Mouse (Mus musculus): ENCODE data around the gene Enpp6. TPM values are rescaled to one million over a fixed set of nuclear protein-coding genes. Genes with fewer than 3 reads are reported as not detected.

The Enpp6 gene
- polyA plus RNA-seq (2012; rRNA removed) (0.49 and 0.92 TPM in 2 replicates), polyA plus RNA-seq (2014; fragmentation: Nextera tagmentation; extraction: Ambion mirVana) (1.3 and 1.7 TPM in 2 replicates)

DNA sequence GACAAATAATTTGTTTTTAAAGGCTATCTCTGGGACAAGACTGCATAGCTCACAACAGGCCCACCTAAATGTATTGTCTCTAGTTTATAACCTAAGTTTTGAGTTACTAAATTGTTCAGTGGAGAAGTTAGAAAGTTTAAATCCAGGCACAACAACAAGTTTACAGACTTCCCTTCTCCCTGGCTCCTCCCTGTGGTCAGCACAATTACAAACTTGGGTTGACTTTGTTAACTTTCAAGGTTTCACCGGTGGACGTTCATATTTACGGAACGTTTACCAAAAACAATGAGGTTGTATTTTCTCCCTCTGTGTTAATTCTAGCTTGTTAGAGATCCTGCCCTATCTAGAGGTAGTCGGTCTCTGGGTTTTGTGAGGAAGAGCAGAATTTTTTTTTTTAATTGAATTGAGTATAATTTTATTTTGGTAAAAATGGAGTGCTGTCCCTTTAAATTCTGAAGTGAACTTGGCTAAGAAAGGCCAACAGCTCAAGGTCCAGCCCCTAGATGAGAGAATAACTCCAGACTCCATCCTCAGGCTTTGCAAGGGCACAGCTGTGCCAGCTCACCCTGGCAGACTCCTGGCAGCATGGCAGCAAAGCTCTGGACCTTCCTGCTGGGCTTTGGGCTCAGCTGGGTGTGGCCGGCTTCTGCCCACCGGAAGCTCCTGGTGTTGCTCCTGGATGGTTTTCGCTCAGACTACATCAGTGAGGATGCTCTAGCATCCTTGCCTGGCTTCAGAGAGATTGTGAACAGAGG lies at the start of gene Enpp6:
TSS of gene Enpp6 (plus strand) at position 502 of the 755 bp plus-strand sequence.
- DNase-seq (ENCODE audit: low spot score) (no peak), ATAC-seq (ENCODE audit: low FRiP score, low read depth) (no peak)
- TF ChIP-seq POLR2A (IDR thresholded peaks at IDR 0.05; ENCODE audit: borderline replicate concordance, extremely low read depth, insufficient read depth, insufficient read length): no peak
- Histone ChIP-seq H3K4me2 (replicated peaks; ENCODE audit: low read depth, low read length, severe bottlenecking) (no peak within 1 kb of the TSS), H3K27ac (replicated peaks; ENCODE audit: low read depth, low read length) (no peak within 1 kb of the TSS), H3K36me3 (ENCODE audit: control insufficient read depth, insufficient read depth, low read length) (no peaks in the 10 kb centered on the region), H3K9me3 (ENCODE audit: control insufficient read depth, low read length) (no peaks in the 10 kb centered on the region), H3K4me3 (replicated peaks; ENCODE audit: low read length) (no peak within 1 kb of the TSS), H3K9ac (ENCODE audit: low read depth, low read length, severe bottlenecking) (no peak within 1 kb of the TSS), H3K27me3 (ENCODE audit: control insufficient read depth, insufficient read depth, low read length) (no peaks in the 10 kb centered on the region), H3K4me1 (ENCODE audit: control insufficient read depth, insufficient read depth, low read length) (peaks cover 5% of the 10 kb centered on the region; the same call in 1 of the 2 replicates)
- 86% methylated on average over 8 of the region's 8 CpGs for WGBS

DNA sequence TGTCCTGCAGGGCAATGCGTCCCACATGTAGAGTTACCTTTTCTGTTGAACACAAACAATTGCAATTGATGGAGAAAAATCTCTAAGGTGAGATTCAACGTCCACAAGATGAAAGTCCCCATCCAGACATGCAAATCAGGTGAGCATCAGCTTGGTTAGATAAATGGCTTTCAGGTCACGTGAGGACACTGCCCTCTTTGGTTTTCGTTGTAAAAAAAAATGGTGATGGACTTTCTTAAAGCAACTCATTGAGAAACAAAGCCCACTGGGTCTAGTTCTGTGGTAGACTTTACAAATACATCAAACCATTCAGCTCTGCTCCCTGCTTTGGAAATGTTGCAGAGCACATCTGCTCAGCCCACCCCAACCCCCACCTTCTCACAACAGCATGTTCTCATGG lies 48.5 kb upstream of the Enpp6 start:
- H3K27me3 ChIP-seq (ENCODE audit: control insufficient read depth, insufficient read depth, low read length): no peaks in the 10 kb centered on the region
- H3K36me3 ChIP-seq (ENCODE audit: control insufficient read depth, insufficient read depth, low read length): no peaks in the 10 kb centered on the region
- WGBS: 80% methylated on average over 4 of the region's 4 CpGs
- DNase-seq (ENCODE audit: low spot score): no peak
- H3K4me1 ChIP-seq (ENCODE audit: control insufficient read depth, insufficient read depth, low read length): 0 out of 2 replicates have a peak, but pooled peaks cover 6% of the 10 kb centered on the region
- H3K4me3 ChIP-seq (replicated peaks; ENCODE audit: low read length): no peak overlapping the region
- no peaks in the 10 kb centered on the region for H3K9me3 ChIP-seq (ENCODE audit: control insufficient read depth, low read length)
- TF ChIP-seq POLR2A (IDR thresholded peaks at IDR 0.05; ENCODE audit: borderline replicate concordance, extremely low read depth, insufficient read depth, insufficient read length): no peak
- no peak overlapping the region for H3K9ac ChIP-seq (ENCODE audit: low read depth, low read length, severe bottlenecking)
- no peak for ATAC-seq (ENCODE audit: low FRiP score, low read depth)
- H3K4me2 ChIP-seq (replicated peaks; ENCODE audit: low read depth, low read length, severe bottlenecking): no peak overlapping the region
- no peak overlapping the region for H3K27ac ChIP-seq (replicated peaks; ENCODE audit: low read depth, low read length)

DNA sequence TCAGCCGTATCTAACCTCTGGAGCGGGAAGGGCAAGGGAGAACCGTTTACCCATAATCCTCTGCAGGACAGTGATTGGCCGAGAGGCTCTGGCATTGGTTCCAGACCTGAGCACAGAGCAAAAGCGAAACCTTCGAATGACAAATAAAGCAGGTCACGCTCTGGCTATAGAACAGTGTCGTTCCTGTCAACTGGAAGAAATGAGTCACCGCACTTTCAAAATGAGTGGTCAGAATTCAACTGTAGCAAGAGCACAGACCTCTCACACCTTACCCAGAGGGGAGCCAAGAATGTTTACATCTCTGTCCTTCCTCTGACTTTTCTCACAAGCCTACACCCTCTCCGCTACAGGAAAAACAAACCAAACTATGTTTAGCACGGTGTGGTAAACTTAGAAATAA lies 45.4 kb upstream of the Enpp6 start:
- Histone ChIP-seq H3K4me2 (replicated peaks; ENCODE audit: low read depth, low read length, severe bottlenecking) (no peak overlapping the region), H3K4me3 (replicated peaks; ENCODE audit: low read length) (no peak overlapping the region), H3K36me3 (ENCODE audit: control insufficient read depth, insufficient read depth, low read length) (no peaks in the 10 kb centered on the region), H3K27ac (replicated peaks; ENCODE audit: low read depth, low read length) (no peak overlapping the region), H3K4me1 (ENCODE audit: control insufficient read depth, insufficient read depth, low read length) (0 out of 2 replicates have a peak, but pooled peaks cover 3% of the 10 kb centered on the region), H3K9me3 (ENCODE audit: control insufficient read depth, low read length) (no peaks in the 10 kb centered on the region), H3K9ac (ENCODE audit: low read depth, low read length, severe bottlenecking) (no peak overlapping the region), H3K27me3 (ENCODE audit: control insufficient read depth, insufficient read depth, low read length) (no peaks in the 10 kb centered on the region)
- 81% methylated on average over 11 of the region's 11 CpGs for WGBS
- ATAC-seq (ENCODE audit: low FRiP score, low read depth) (no peak; the same call in 1 of the 2 replicates), DNase-seq (ENCODE audit: low spot score) (no peak)
- no peak for TF ChIP-seq POLR2A (IDR thresholded peaks at IDR 0.05; ENCODE audit: borderline replicate concordance, extremely low read depth, insufficient read depth, insufficient read length)

DNA sequence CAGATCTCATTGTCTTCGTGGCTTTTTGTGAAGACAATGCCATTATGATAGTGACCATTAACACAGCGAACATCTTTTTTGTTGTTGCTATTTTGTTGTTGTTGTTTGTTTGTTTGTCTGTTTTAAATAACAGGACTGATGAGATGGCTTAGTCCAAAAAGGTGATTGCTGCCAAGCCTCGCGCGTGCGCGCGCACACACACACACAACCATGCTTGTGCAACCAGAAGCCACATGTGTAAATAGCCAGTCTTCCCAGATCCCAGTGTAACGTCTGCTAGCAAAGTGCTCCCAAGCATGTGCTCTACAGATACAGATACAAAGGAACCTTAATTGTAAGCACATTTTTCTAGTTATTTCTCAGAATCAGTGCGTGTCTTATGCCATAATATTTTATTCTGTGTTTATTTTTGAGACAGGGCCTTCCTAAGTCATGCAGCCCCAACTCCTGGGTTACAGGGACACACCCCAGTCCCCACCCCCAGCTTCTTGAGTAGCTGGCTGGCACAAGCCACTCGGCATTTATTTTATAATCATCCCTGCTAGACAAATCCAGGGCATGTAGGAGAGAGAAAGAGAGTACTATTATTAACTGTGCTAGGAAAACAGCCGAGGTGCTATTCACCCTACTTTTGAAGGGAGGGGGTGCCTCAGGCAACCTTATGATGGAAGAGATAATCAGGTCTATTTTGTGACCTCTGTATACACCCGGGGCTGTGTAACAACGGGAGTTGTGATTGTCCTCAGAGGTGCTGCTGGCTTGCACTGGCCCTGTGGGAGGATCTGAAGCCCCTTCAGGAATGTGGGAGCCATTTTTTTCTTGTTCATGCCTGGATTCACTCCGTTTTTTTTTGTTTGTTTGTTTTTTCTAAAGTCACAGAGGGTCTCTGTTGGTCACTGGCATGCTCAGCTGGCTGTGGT lies 44.7 kb upstream of the Enpp6 start:
- Histone ChIP-seq H3K4me1 (ENCODE audit: control insufficient read depth, insufficient read depth, low read length) (0 out of 2 replicates have a peak, but pooled peaks cover 3% of the 10 kb centered on the region), H3K9ac (ENCODE audit: low read depth, low read length, severe bottlenecking) (no peak overlapping the region), H3K36me3 (ENCODE audit: control insufficient read depth, insufficient read depth, low read length) (no peaks in the 10 kb centered on the region), H3K9me3 (ENCODE audit: control insufficient read depth, low read length) (no peaks in the 10 kb centered on the region), H3K27me3 (ENCODE audit: control insufficient read depth, insufficient read depth, low read length) (no peaks in the 10 kb centered on the region), H3K27ac (replicated peaks; ENCODE audit: low read depth, low read length) (no peak overlapping the region), H3K4me3 (replicated peaks; ENCODE audit: low read length) (no peak overlapping the region), H3K4me2 (replicated peaks; ENCODE audit: low read depth, low read length, severe bottlenecking) (no peak overlapping the region)
- no peak for TF ChIP-seq POLR2A (IDR thresholded peaks at IDR 0.05; ENCODE audit: borderline replicate concordance, extremely low read depth, insufficient read depth, insufficient read length)
- ATAC-seq (ENCODE audit: low FRiP score, low read depth) (no peak), DNase-seq (ENCODE audit: low spot score) (no peak)
- WGBS: 67% methylated on average over 15 of the region's 15 CpGs

DNA sequence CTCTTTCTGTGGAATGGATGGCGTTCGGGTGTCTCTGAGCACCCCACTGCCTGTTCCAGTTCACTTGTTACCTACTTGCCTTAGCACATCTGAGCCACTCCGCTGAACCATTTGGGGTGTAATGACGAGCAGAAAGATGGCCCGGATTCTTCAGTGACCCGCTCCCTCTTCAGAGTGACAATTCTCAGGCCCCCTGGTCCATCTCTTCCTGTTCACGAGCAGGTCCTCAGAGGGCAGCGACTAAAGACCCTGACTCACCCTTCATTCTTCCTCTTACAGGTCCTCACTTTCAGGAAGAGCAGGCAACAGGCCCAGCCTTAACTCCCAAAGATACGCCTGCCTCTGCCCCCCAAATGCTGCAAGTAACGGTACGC lies 44.0 kb upstream of the Enpp6 start:
- no peak overlapping the region for H3K4me2 ChIP-seq (replicated peaks; ENCODE audit: low read depth, low read length, severe bottlenecking)
- no peak for DNase-seq (ENCODE audit: low spot score)
- H3K27ac ChIP-seq (replicated peaks; ENCODE audit: low read depth, low read length): no peak overlapping the region
- WGBS: 85% methylated on average over 11 of the region's 11 CpGs
- H3K4me3 ChIP-seq (replicated peaks; ENCODE audit: low read length): no peak overlapping the region
- ATAC-seq (ENCODE audit: low FRiP score, low read depth): no peak
- H3K27me3 ChIP-seq (ENCODE audit: control insufficient read depth, insufficient read depth, low read length): no peaks in the 10 kb centered on the region
- H3K4me1 ChIP-seq (ENCODE audit: control insufficient read depth, insufficient read depth, low read length): 0 out of 2 replicates have a peak, but pooled peaks cover 3% of the 10 kb centered on the region
- no peak for TF ChIP-seq POLR2A (IDR thresholded peaks at IDR 0.05; ENCODE audit: borderline replicate concordance, extremely low read depth, insufficient read depth, insufficient read length)
- H3K9ac ChIP-seq (ENCODE audit: low read depth, low read length, severe bottlenecking): no peak overlapping the region
- no peaks in the 10 kb centered on the region for H3K9me3 ChIP-seq (ENCODE audit: control insufficient read depth, low read length)
- H3K36me3 ChIP-seq (ENCODE audit: control insufficient read depth, insufficient read depth, low read length): no peaks in the 10 kb centered on the region
